Mouse (Mus musculus): ENCODE measurements around the gene Gna12. TPM values are rescaled to one million over a fixed set of nuclear protein-coding genes. Genes with fewer than 3 reads are reported as not detected.

Gna12 gene
- polyA plus RNA-seq, 1 experiment from 2014 or later = 12.5 TPM

- no peak overlapping the region for H3K27ac ChIP-seq
- H3K36me3 ChIP-seq = no peaks in the 10 kb centered on the region
- H3K27me3 ChIP-seq (ENCODE audit: insufficient read depth, poor library complexity, severe bottlenecking) = no peaks in the 10 kb centered on the region
- 78% methylated on average over 5 of the region's 5 CpGs for WGBS
- H3K4me1 ChIP-seq = no peaks in the 10 kb centered on the region
- no peak for DNase-seq (ENCODE audit: low spot score)
- H3K4me3 ChIP-seq = no peak overlapping the region
- H3K9me3 ChIP-seq = no peaks in the 10 kb centered on the region
Observed at GRCm38 (mm10) chr5:140853723-140854122, 23.5 kb upstream of the Gna12 start.

DNA sequence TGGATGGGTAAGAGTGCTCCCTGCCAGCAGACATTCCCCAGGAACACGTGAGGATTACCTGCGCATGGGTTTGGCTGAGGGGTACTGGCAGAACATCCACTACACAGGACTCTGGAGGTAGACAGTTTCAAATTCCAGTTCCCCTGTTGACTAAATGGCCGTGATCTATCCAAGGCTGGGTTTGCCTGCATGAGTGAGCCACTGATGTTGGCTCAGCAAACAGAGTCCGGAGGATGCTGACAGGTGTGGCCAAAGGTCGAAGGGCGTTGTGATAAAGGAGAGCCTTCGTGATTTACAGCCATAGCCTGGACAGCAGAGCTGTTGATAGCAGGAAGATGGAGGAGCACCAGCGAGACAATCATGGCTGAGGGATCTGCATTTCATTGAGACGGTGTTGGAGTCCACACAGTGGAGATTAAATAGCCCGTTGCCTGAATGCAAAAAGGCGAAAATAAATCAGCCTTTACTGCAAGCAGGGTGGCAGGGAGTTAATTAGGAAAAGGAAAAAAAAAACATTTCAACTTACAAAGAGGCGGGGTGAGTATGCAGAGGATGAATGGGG, 22.3 kb upstream of the Gna12 start:
- no peak overlapping the region for H3K27ac ChIP-seq
- H3K27me3 ChIP-seq (ENCODE audit: insufficient read depth, poor library complexity, severe bottlenecking) = no peaks in the 10 kb centered on the region
- 77% methylated on average over 12 of the region's 12 CpGs for WGBS
- no peaks in the 10 kb centered on the region for H3K4me1 ChIP-seq
- no peak overlapping the region for H3K4me3 ChIP-seq
- H3K36me3 ChIP-seq = no peaks in the 10 kb centered on the region
- H3K9me3 ChIP-seq = no peaks in the 10 kb centered on the region
- no peak for DNase-seq (ENCODE audit: low spot score)

- H3K27ac ChIP-seq = no peak overlapping the region
- DNase-seq (ENCODE audit: low spot score) = no peak
- WGBS = 14% methylated on average over 5 of the region's 5 CpGs
- no peaks in the 10 kb centered on the region; the same call in 1 of the 2 replicates for H3K9me3 ChIP-seq
- H3K4me1 ChIP-seq = no peaks in the 10 kb centered on the region
- H3K4me3 ChIP-seq = no peak overlapping the region
- H3K36me3 ChIP-seq = no peaks in the 10 kb centered on the region
- no peaks in the 10 kb centered on the region for H3K27me3 ChIP-seq (ENCODE audit: insufficient read depth, poor library complexity, severe bottlenecking)
Observed at GRCm38 (mm10) chr5:140847300-140847729, 17.1 kb upstream of the Gna12 start.

DNA sequence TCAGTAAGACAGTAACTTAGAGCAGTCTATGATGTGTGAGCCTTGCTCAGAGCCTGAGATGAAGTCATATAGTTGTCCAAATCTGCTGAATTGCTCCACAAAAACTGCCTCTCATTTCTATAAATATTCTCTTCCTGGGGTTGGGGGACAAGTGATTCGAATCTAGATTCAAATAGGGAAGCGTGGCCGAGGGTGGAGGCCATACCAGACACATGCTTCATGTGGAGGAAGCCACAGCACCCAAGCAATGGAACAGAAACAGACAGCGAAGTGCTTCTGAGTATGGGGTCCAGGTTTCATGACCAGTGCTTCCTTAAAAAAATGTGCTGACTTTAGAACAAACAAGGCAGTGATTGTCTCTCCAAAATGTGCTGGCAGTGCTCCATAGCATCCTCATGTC, 11.7 kb upstream of the Gna12 start:
- WGBS = 75% methylated on average over 4 of the region's 4 CpGs
- no peak overlapping the region for H3K4me3 ChIP-seq
- no peaks in the 10 kb centered on the region for H3K27me3 ChIP-seq (ENCODE audit: insufficient read depth, poor library complexity, severe bottlenecking)
- H3K4me1 ChIP-seq = no peaks in the 10 kb centered on the region
- no peaks in the 10 kb centered on the region; the same call in 1 of the 2 replicates for H3K9me3 ChIP-seq
- no peak for DNase-seq (ENCODE audit: low spot score)
- H3K36me3 ChIP-seq = no peaks in the 10 kb centered on the region
- H3K27ac ChIP-seq = no peak overlapping the region

DNA sequence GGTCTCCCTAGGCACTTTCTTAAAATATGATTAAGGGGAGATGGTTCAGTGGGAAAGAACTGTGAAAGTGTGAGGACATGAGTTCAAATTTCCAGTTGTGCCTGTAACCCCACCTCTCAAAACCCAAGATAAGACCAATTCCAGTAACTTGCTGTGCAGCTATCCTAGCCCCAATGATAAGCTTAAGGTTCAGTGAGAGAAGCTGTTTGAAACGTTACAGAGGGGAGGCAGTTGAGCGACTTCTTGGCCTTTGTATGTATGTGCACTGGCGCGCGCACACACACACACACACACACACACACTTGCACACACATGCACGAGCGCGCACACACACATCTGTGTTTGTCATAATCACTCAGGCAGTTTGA, 817 bp upstream of the Gna12 start:
- H3K4me3 ChIP-seq = peak overlapping the region; percentile 49
- H3K27ac ChIP-seq = no peak overlapping the region; the same call in 1 of the 2 replicates
- no peak for DNase-seq (ENCODE audit: low spot score)
- no peaks in the 10 kb centered on the region for H3K36me3 ChIP-seq
- no peaks in the 10 kb centered on the region for H3K27me3 ChIP-seq (ENCODE audit: insufficient read depth, poor library complexity, severe bottlenecking)
- H3K4me1 ChIP-seq = peaks cover 39% of the 10 kb centered on the region
- WGBS = 76% methylated on average over 8 of the region's 8 CpGs
- no peaks in the 10 kb centered on the region for H3K9me3 ChIP-seq

- Histone ChIP-seq H3K4me1 (peaks cover 42% of the 10 kb centered on the region), H3K9me3 (no peaks in the 10 kb centered on the region), H3K27me3 (ENCODE audit: insufficient read depth, poor library complexity, severe bottlenecking) (no peaks in the 10 kb centered on the region), H3K4me3 (peak overlapping the region; percentile 90), H3K36me3 (peaks cover 2% of the 10 kb centered on the region; the same call in 1 of the 2 replicates), H3K27ac (peak overlapping the region; percentile 95)
- peak; percentile 81 for DNase-seq (ENCODE audit: low spot score)
- under 1% methylated on average over 58 of the region's 58 CpGs for WGBS
Observed at GRCm38 (mm10) chr5:140829911-140830294, 328 bp downstream of the Gna12 start.

DNA sequence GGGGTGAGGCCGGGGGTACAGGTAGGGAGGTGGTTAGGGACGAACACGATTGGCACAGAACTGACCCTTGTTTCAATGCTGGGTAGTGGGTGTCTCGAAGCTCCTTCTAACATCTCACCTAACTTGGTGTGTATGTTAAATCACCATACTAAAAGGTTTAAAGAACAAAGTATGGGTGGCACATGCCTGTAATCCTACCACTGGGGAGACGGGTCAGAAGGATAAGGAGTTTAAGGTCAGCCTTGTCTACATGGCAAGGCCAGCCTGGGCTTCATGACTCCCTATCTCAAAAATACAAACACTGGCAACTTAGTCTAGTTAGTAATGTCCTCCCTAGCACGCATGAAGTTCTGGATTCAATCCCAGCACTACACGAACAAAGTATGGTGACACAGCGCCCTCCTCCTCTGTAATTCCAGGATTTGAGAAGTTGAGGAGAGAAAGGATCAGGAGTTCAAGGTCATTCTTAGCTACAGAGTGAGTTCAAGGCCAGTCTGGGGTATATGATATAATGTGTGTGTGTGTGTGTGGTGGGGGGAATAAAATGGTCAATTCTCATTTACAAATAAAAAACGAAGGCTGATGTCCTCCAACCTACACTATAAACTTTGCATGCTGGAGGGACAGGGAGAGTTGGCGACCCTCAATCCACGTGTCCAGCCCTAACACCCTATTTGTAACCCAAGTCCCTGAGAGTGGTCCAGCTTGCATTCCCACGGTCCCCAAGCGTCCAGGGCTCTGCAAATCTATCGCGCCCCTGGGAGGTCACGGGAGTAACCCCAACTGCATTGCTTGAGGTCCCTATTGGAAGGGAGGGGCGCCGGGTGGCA, 935 bp downstream of the Gna12 start:
- Histone ChIP-seq H3K27me3 (ENCODE audit: insufficient read depth, poor library complexity, severe bottlenecking) (no peaks in the 10 kb centered on the region), H3K36me3 (peaks cover 2% of the 10 kb centered on the region; the same call in 1 of the 2 replicates), H3K9me3 (no peaks in the 10 kb centered on the region), H3K4me3 (peak overlapping the region; percentile 90), H3K4me1 (peaks cover 45% of the 10 kb centered on the region), H3K27ac (peak overlapping the region; percentile 95)
- DNase-seq (ENCODE audit: low spot score) = no peak
- WGBS = 37% methylated on average over 18 of the region's 18 CpGs

DNA sequence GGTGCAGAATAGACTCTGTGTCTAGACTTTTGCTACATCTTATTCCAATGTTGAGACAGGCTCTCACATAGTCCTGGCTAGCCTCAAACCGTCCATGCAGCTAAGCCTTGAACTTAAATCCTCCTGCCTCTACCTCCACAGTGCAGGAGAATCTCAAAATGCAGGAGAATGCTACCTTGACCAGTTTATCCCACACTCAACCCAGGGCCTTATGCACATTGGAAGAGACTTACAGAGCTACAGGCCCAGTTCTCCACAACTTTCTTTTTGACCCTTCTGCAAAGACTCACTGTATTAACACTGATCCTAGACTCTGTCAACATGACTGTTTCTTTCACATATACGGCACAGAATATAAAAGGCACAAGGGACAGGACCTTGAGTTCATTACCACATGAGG, 1.9 kb downstream of the Gna12 start:
- DNase-seq (ENCODE audit: low spot score) = no peak
- Histone ChIP-seq H3K27ac (0 out of 2 replicates have a peak overlapping the region, but pooled peaks have one; percentile 10), H3K9me3 (no peaks in the 10 kb centered on the region), H3K27me3 (ENCODE audit: insufficient read depth, poor library complexity, severe bottlenecking) (no peaks in the 10 kb centered on the region), H3K4me3 (peak overlapping the region; percentile 90), H3K36me3 (peaks cover 2% of the 10 kb centered on the region; the same call in 1 of the 2 replicates), H3K4me1 (peaks cover 52% of the 10 kb centered on the region)
- 65% methylated on average over 2 of the region's 2 CpGs for WGBS

DNA sequence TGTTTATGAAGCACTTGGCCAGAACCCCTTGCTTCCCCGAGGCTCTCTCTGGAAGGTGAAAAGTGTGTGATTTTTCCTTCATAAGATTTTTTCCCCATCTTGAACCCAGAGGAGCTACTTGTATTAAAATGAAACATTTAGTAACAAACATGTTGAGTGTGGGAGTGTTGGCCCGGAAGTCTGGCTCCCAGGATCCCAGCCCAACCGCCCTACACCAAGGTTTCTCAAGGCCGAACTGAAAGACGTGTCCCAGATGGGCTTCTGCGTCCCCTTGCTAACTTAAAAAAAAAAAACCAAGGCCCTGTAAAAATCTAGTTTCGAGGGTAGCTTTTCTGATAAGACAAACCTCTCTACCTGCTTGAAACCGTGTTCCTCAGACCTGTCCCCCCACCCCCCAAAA, 2.3 kb downstream of the Gna12 start:
- H3K27ac ChIP-seq = 0 out of 2 replicates have a peak overlapping the region, but pooled peaks have one; percentile 10
- peaks cover 54% of the 10 kb centered on the region for H3K4me1 ChIP-seq
- WGBS = 43% methylated on average over 8 of the region's 8 CpGs

DNA sequence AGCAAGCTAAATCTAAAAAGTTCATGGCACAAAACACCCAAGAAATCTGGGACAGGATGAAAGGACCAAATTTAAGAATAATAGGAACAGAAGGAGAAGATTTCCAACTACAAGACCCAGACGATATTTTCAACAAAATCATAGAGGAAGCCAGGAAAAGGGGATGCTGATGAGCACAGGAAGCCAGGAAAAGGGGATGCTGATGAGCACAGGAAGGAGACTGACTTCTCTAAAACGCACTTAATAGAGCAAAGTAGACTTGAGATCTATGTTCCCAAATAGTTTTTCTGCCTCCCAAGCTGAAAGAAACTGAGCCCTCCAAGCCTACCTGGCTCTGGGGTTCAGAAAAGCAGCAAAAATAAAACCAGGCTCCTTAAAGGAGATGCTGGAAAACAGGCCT, 2.8 kb downstream of the Gna12 start:
- Histone ChIP-seq H3K9me3 (no peaks in the 10 kb centered on the region), H3K4me3 (no peak overlapping the region), H3K4me1 (peaks cover 57% of the 10 kb centered on the region), H3K27me3 (ENCODE audit: insufficient read depth, poor library complexity, severe bottlenecking) (no peaks in the 10 kb centered on the region), H3K27ac (no peak overlapping the region), H3K36me3 (peaks cover 2% of the 10 kb centered on the region; the same call in 1 of the 2 replicates)
- 51% methylated on average over 2 of the region's 2 CpGs for WGBS
- no peak for DNase-seq (ENCODE audit: low spot score)

More for the DNA sequence above, 2.3 kb downstream of the Gna12 start:
- Histone ChIP-seq H3K27me3 (ENCODE audit: insufficient read depth, poor library complexity, severe bottlenecking) (no peaks in the 10 kb centered on the region), H3K4me3 (peak overlapping the region; percentile 90), H3K9me3 (no peaks in the 10 kb centered on the region), H3K36me3 (peaks cover 2% of the 10 kb centered on the region; the same call in 1 of the 2 replicates)
- DNase-seq (ENCODE audit: low spot score) = no peak

GRCm38 (mm10) chr5:140826796-140827195, 3.4 kb downstream of the Gna12 start:
- H3K4me3 ChIP-seq = no peak overlapping the region
- peaks cover 63% of the 10 kb centered on the region for H3K4me1 ChIP-seq
- H3K9me3 ChIP-seq = no peaks in the 10 kb centered on the region
- WGBS = 8% methylated on average over 1 of the region's 1 CpGs
- no peaks in the 10 kb centered on the region for H3K27me3 ChIP-seq (ENCODE audit: insufficient read depth, poor library complexity, severe bottlenecking)
- DNase-seq (ENCODE audit: low spot score) = no peak
- no peak overlapping the region for H3K27ac ChIP-seq
- peaks cover 2% of the 10 kb centered on the region; the same call in 1 of the 2 replicates for H3K36me3 ChIP-seq

GRCm38 (mm10) chr5:140826118-140826517, 4.1 kb downstream of the Gna12 start:
- Histone ChIP-seq H3K9me3 (no peaks in the 10 kb centered on the region), H3K36me3 (peaks cover 2% of the 10 kb centered on the region; the same call in 1 of the 2 replicates), H3K4me3 (no peak overlapping the region), H3K27me3 (ENCODE audit: insufficient read depth, poor library complexity, severe bottlenecking) (no peaks in the 10 kb centered on the region), H3K27ac (no peak overlapping the region), H3K4me1 (peaks cover 67% of the 10 kb centered on the region)
- no peak for DNase-seq (ENCODE audit: low spot score)
- 100% methylated on average over 1 of the region's 1 CpGs for WGBS

- WGBS = 68% methylated on average over 7 of the region's 7 CpGs
- peaks cover 2% of the 10 kb centered on the region; the same call in 1 of the 2 replicates for H3K36me3 ChIP-seq
- no peaks in the 10 kb centered on the region for H3K27me3 ChIP-seq (ENCODE audit: insufficient read depth, poor library complexity, severe bottlenecking)
- H3K4me3 ChIP-seq = no peak overlapping the region
- no peak overlapping the region for H3K27ac ChIP-seq
- no peaks in the 10 kb centered on the region for H3K9me3 ChIP-seq
- H3K4me1 ChIP-seq = peaks cover 73% of the 10 kb centered on the region
- no peak for DNase-seq (ENCODE audit: low spot score)
Observed at GRCm38 (mm10) chr5:140824126-140824525, 6.1 kb downstream of the Gna12 start.

Measured in heart, embryonic 10.5 days (tissue).